Mouse (Mus musculus) hindbrain, postnatal 0 days (tissue): ENCODE measurements around the gene Zic4. TPM values are rescaled to one million over a fixed set of nuclear protein-coding genes. Genes with fewer than 3 reads are reported as not detected.

Source experiments
- ATAC-seq: fragments of 200-750 bp; cut with Nextera tagmentation; 2 replicates; pipeline ENCODE4 v1.8.0; 2017; ENCODE audit warnings: mild to moderate bottlenecking, moderate TSS enrichment, moderate library complexity
- DNase-seq: peaks from one replicate; pipeline ENCODE4 v3.0.0-alpha.2; 2015; ENCODE audit warnings: low spot score
- H3K27ac ChIP-seq: fragments of 300-500 bp; sonication (generic); 2 replicates; pipeline ENCODE4 v1.5.1; 2014; ENCODE audit warnings: mild to moderate bottlenecking
- H3K27me3 ChIP-seq: fragments of 300-500 bp; sonication (generic); 2 replicates; pipeline ENCODE4 v1.6.1; 2014; ENCODE audit warnings: low read length, mixed read lengths; ENCODE audit not compliant: insufficient read depth
- H3K36me3 ChIP-seq: fragments of 300-500 bp; sonication (generic); 2 replicates; pipeline ENCODE4 v1.6.1; 2014; ENCODE audit warnings: low read length, mixed read lengths; ENCODE audit not compliant: insufficient read depth
- H3K4me1 ChIP-seq: fragments of 300-500 bp; sonication (generic); 2 replicates; pipeline ENCODE4 v1.6.1; 2014; ENCODE audit warnings: antibody characterized with exemption, low read length, mixed read lengths; ENCODE audit not compliant: insufficient read depth
- H3K4me2 ChIP-seq: fragments of 300-500 bp; sonication (generic); 2 replicates; pipeline ENCODE4 v1.6.1; 2014; ENCODE audit warnings: low read depth, mild to moderate bottlenecking, low read length, moderate library complexity, mixed read lengths
- H3K4me3 ChIP-seq: fragments of 300-500 bp; sonication (generic); 2 replicates; pipeline ENCODE4 v1.5.1; 2014; ENCODE audit warnings: low read length
- H3K9ac ChIP-seq: fragments of 300-500 bp; sonication (generic); replicated peaks from 2 replicates; pipeline ENCODE4 v1.6.1; 2014; ENCODE audit warnings: mild to moderate bottlenecking, low read length, moderate library complexity, mixed read lengths
- H3K9me3 ChIP-seq: fragments of 300-500 bp; sonication (generic); 2 replicates; pipeline ENCODE4 v1.6.1; 2016; ENCODE audit warnings: low read length, mixed read lengths
- CTCF ChIP-seq: IDR thresholded peaks from 2 replicates; pipeline ENCODE4 v1.5.1; 2016; ENCODE audit warnings: antibody characterized with exemption, control low read depth, low read depth
- WGBS: fragments of 180-500 bp; shearing (Covaris S2); extraction: QIAGEN DNeasy Blood & Tissue Kit; methylation state at CpG from one replicate; pipeline ENCODE4 v1.1.7; 2014; 5-methylcytosine and 5-hydroxymethylcytosine counted together
- polyA plus RNA-seq: library from polyadenylated mRNA; unstranded; fragments of >200 nt; fragmentation: Nextera tagmentation; extraction: Ambion mirVana; gene quantifications from 2 replicates; pipeline ENCODE4 v1.2.1, GENCODE M21; 2015
- total RNA-seq: library from RNA; depleted of rRNA; stranded (reverse); fragments of >200 nt; gene quantifications from 2 replicates; pipeline ENCODE4 v1.2.3, GENCODE M21; 2014

Gene Zic4
- total and polyA plus RNA-seq, 2 experiments from 2014 or later, result 51.0 to 144 TPM

DNA sequence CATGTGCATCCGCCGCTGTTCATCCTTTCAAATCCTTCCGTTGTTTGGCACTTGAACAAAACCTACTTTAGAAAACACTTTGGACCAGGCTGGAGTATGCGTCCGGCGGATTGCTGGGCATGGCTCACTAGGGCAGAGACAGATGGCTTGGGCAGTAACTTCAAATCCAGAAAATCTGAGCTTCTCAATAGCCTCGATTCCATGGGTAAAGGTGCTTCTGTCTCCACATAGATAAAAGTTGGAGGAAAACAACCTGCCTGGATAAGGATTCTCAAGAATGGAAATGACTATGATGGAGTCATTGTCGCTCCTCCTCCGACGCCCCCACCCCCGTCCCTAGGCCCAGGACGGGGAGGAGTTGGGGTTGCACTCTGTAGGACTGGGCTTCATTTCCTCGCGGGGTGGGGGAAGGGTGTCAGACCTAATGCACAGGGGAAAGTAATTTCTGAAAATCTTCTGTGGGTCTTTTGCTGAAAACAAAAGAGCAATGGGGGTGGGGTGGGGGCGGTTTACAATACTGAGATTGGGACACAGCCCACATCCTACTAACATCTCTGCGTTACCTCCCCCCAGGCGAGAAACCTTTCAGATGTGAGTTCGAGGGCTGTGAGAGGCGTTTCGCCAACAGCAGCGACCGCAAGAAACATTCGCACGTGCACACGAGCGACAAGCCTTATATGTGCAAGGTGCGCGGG is 21.4 kb downstream of the Zic4 start:
- H3K27ac ChIP-seq, result peak overlapping the region; percentile 98
- 0 out of 2 replicates have a peak, but pooled peaks cover 7% of the 10 kb centered on the region for H3K4me1 ChIP-seq
- no peaks in the 10 kb centered on the region for H3K9me3 ChIP-seq
- peak; percentile 60 for ATAC-seq
- TF ChIP-seq CTCF, result no peak
- H3K4me2 ChIP-seq, result peak overlapping the region; percentile 65
- peak overlapping the region; percentile 82 for H3K9ac ChIP-seq
- 3% methylated on average over 28 of the region's 28 CpGs for whole genome bisulfite sequencing
- DNase-seq, result peak; percentile 73
- no peaks in the 10 kb centered on the region for H3K36me3 ChIP-seq
- peak overlapping the region; percentile 47 for H3K4me3 ChIP-seq
- peaks cover 28% of the 10 kb centered on the region for H3K27me3 ChIP-seq

DNA sequence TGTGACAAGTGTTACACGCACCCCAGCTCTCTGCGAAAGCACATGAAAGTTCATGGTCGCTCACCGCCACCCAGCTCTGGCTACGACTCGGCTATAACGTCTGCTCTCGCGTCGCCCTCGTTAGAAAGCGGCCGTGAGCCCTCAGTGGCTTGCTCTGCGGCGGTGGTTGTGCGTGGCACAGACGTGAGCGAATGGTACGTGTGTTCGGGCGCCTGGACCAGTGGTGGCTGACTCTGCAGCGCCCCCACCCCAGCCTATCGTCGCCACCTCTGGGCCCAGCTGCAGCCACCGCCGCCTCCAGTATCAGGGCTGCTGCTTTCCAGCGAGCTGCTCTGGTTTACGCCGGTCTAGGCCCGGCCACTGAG is 21.9 kb downstream of the Zic4 start:
- DNase-seq, result peak; percentile 65
- peak; percentile 34 for TF ChIP-seq CTCF
- WGBS, result 3% methylated on average over 30 of the region's 30 CpGs
- H3K27me3 ChIP-seq, result peaks cover 25% of the 10 kb centered on the region
- H3K4me1 ChIP-seq, result 0 out of 2 replicates have a peak, but pooled peaks cover 7% of the 10 kb centered on the region
- peak overlapping the region; percentile 98 for H3K27ac ChIP-seq
- H3K4me2 ChIP-seq, result peak overlapping the region; percentile 65
- no peaks in the 10 kb centered on the region for H3K36me3 ChIP-seq
- ATAC-seq, result peak; percentile 11; the same call in 1 of the 2 replicates
- peak overlapping the region; percentile 82; the same call in 1 of the 2 replicates for H3K9ac ChIP-seq
- peak overlapping the region; percentile 7 for H3K4me3 ChIP-seq
- H3K9me3 ChIP-seq, result no peaks in the 10 kb centered on the region

DNA sequence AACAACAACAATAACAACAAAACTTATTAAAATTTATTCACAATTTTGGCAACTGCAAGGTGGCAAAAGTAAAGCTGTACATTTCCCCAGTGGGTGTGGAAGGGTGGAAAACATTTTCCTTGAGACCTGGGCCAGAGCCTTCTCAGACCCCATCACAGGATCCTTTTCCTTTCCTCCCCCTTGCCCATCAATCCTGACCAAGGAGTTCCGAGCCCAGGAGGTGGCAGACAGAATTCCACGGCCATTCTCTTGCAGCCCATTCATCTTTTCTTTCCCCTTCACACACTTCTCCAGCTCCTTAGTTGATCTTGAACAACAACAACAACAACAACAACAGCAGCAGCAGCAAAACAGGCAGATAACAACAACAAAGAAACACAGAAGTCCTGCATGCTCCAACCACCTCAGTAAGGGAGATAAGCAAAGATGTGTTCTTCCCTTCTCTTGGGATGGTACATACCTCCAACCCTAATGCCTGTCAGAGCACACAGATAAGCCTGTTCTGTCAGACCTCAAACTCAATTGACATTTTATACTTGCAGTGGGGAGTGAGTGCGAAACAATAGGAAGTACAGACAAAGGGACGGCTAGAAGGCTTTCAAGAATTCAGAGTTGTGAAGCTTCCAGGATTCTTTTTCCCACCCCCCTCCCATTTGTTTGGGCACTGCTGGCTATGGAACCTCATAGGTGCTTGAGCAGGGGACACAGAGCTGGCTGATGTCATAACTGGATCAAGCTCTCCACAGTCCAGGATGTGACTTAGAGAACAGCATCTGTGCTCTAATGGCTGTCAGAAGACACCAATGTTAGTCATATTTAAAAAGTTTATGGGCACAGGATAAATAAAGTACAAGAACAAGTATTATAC is 22.7 kb downstream of the Zic4 start:
- no peak for ATAC-seq
- WGBS, result 16% methylated on average over 4 of the region's 4 CpGs
- peak; percentile 30 for DNase-seq
- no peaks in the 10 kb centered on the region for H3K9me3 ChIP-seq
- no peak overlapping the region for H3K4me3 ChIP-seq
- H3K27me3 ChIP-seq, result peaks cover 22% of the 10 kb centered on the region
- 0 out of 2 replicates have a peak, but pooled peaks cover 7% of the 10 kb centered on the region for H3K4me1 ChIP-seq
- no peaks in the 10 kb centered on the region for H3K36me3 ChIP-seq
- peak overlapping the region; percentile 33 for H3K4me2 ChIP-seq
- H3K9ac ChIP-seq, result no peak overlapping the region; the same call in 1 of the 2 replicates
- no peak for TF ChIP-seq CTCF
- H3K27ac ChIP-seq, result peak overlapping the region; percentile 98

DNA sequence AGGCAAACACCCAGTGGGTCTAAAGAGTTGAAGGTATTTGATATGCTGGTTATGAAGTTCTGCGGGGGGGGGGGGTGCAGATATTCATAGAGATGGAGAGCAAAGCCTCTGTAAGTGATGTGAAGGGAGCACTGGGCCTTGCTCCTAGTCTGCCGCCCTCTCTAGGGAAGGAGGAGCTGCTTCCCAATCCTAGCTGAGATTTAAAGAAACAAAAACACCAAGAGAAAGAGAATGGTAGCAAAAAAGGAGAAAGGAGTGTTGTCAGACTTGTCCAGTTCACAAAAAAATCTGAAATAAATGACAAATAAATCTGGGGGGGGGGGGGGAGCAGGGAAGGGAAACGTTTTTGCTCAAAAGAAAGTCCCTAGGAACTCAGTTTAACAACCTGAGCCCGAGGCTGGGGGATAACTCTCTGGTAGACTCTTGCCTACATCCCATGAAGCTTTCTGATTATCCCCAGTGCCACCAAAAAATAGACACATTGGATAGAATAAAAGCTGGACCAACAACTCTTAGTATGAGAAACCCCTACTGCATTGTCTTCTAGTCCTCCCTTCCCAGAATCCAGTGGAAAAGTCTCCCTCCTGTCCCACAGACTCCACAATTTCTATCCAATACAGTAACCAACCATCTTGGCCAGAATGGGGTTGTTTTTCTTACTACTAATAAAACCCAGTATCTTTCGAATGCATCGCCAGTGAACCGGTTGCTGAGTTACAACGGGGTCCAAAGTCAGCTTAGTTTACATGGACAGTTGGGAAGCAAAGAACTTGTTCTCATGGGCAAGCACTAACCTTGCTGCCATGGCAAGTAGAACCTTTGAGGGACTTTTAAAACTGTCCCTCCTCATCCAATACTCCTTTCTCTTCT is 23.6 kb downstream of the Zic4 start:
- Histone ChIP-seq H3K9ac (peak overlapping the region; percentile 58; the same call in 1 of the 2 replicates), H3K36me3 (no peaks in the 10 kb centered on the region), H3K9me3 (no peaks in the 10 kb centered on the region), H3K27ac (peak overlapping the region; percentile 98), H3K4me3 (0 out of 2 replicates have a peak overlapping the region, but pooled peaks have one; percentile 30), H3K4me2 (peak overlapping the region; percentile 53), H3K27me3 (peaks cover 28% of the 10 kb centered on the region), H3K4me1 (0 out of 2 replicates have a peak, but pooled peaks cover 7% of the 10 kb centered on the region)
- no peak for TF ChIP-seq CTCF
- DNase-seq (peak; percentile 30), ATAC-seq (no peak)
- 8% methylated on average over 8 of the region's 8 CpGs for WGBS

DNA sequence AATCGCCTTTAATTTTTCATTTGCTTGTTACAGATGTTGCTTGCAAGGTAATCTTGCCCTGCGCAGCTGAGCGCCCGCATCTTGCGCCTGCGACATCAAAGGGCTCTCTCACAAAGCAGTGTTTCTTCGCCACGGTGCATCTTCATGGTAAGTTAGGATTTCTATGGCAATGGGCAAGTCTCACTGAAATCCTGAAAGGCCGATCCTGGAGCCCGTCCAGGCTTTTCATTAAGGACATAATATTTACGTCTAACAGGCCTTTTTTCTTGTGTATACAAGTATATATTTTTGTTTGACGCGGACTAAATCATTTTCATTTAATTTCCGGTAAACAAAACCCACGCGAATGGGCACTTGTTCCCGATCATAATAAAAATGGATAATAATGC is 24.3 kb downstream of the Zic4 start:
- no peak for ATAC-seq
- TF ChIP-seq CTCF, result no peak
- Histone ChIP-seq H3K4me3 (peak overlapping the region; percentile 30), H3K4me2 (peak overlapping the region; percentile 53), H3K4me1 (0 out of 2 replicates have a peak, but pooled peaks cover 7% of the 10 kb centered on the region), H3K36me3 (no peaks in the 10 kb centered on the region), H3K27me3 (peaks cover 34% of the 10 kb centered on the region), H3K9ac (peak overlapping the region; percentile 58), H3K9me3 (no peaks in the 10 kb centered on the region), H3K27ac (peak overlapping the region; percentile 98)
- WGBS, result 10% methylated on average over 17 of the region's 17 CpGs
- DNase-seq, result peak; percentile 81
